Mouse (Mus musculus): ENCODE results near the gene Arxes1. TPM values are rescaled to one million over a fixed set of nuclear protein-coding genes. Genes with fewer than 3 reads are reported as not detected.
"Not testable (repeated sequence)": the region's sequence is repeated elsewhere in the genome, so short reads cannot be mapped to it uniquely, and the experiment has no call there.

Gene Arxes1
- polyA plus RNA-seq, 1 experiment from 2014 or later: 47.7 TPM

DNA sequence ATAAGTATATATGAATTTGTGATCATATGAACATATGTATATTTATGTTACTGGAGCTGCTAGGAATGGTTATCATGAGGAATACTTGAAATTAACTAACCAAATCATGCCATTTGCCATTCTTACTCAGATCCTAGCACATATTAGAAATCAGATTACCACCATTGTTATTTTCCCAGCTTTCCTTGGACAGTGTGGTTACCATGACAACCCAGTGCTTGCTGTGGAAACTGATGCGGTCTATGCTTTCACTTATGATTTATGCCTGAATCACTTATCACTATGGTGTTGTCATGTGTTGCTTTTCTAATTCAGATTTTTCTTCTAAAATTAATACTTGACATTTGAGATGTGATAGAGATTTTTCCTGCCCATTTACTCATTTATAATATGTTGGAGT is 2.8 kb upstream of the Arxes1 start:
- DNase-seq (ENCODE audit: low spot score) (no peak), ATAC-seq (ENCODE audit: insufficient number of reproducible peaks, low FRiP score, low TSS enrichment, low read depth) (no peak)
- 74% methylated on average over 1 of the region's 1 CpGs for WGBS
- no peak overlapping the region for H3K9ac ChIP-seq (ENCODE audit: low read length)
- H3K9me3 ChIP-seq (ENCODE audit: control insufficient read depth, low read length): no peaks in the 10 kb centered on the region
- H3K4me3 ChIP-seq (ENCODE audit: low read depth, low read length): no peak overlapping the region
- H3K4me1 ChIP-seq (ENCODE audit: control insufficient read depth, insufficient read depth, low read length): no peaks in the 10 kb centered on the region
- H3K4me2 ChIP-seq (ENCODE audit: low read depth, severe bottlenecking): no peak overlapping the region
- no peak overlapping the region for H3K27ac ChIP-seq (replicated peaks; ENCODE audit: low read depth, low read length)
- H3K36me3 ChIP-seq (ENCODE audit: control insufficient read depth, insufficient read depth, low read length): no peaks in the 10 kb centered on the region
- H3K27me3 ChIP-seq (ENCODE audit: control insufficient read depth, insufficient read depth, low read length): no peaks in the 10 kb centered on the region

- DNase-seq (ENCODE audit: low spot score): no peak
- Histone ChIP-seq H3K4me2 (ENCODE audit: low read depth, severe bottlenecking) (no peak overlapping the region), H3K27ac (replicated peaks; ENCODE audit: low read depth, low read length) (no peak overlapping the region), H3K27me3 (ENCODE audit: control insufficient read depth, insufficient read depth, low read length) (no peaks in the 10 kb centered on the region), H3K36me3 (ENCODE audit: control insufficient read depth, insufficient read depth, low read length) (no peaks in the 10 kb centered on the region), H3K9ac (ENCODE audit: low read length) (no peak overlapping the region), H3K4me1 (ENCODE audit: control insufficient read depth, insufficient read depth, low read length) (no peaks in the 10 kb centered on the region), H3K9me3 (ENCODE audit: control insufficient read depth, low read length) (no peaks in the 10 kb centered on the region), H3K4me3 (ENCODE audit: low read depth, low read length) (no peak overlapping the region)
- WGBS: 95% methylated on average over 1 of the region's 1 CpGs
- ATAC-seq (ENCODE audit: insufficient number of reproducible peaks, low FRiP score, low TSS enrichment, low read depth): no peak
Measured at GRCm38 (mm10) chrX:136043726-136044125, 10.6 kb downstream of the Arxes1 start.

DNA sequence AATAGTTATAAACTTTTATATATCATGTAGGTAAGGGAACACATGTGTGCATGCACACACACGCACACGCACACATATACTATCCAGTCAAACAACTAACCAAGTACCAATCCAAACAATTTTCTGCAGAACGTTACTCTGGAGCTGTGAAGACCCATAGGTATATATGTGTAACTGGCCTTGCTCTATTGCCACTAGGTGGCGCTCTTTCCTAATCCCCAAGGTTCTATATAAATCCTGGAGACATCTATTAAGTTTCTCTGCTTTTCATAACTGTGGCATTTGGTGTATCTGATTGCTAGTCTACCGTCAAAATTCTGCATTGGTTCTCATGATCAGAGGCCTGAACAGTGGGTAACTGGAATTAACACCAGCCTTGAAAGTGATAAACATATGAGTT is 14.4 kb downstream of the Arxes1 start:
- ATAC-seq (ENCODE audit: insufficient number of reproducible peaks, low FRiP score, low TSS enrichment, low read depth): no peak
- no peak overlapping the region for H3K4me2 ChIP-seq (ENCODE audit: low read depth, severe bottlenecking)
- no peaks in the 10 kb centered on the region for H3K4me1 ChIP-seq (ENCODE audit: control insufficient read depth, insufficient read depth, low read length)
- 15% methylated on average over 5 of the region's 5 CpGs for WGBS
- H3K27ac ChIP-seq (replicated peaks; ENCODE audit: low read depth, low read length): no peak overlapping the region
- no peaks in the 10 kb centered on the region for H3K27me3 ChIP-seq (ENCODE audit: control insufficient read depth, insufficient read depth, low read length)
- peak; percentile 65 for DNase-seq (ENCODE audit: low spot score)
- no peaks in the 10 kb centered on the region for H3K9me3 ChIP-seq (ENCODE audit: control insufficient read depth, low read length)
- no peak overlapping the region for H3K4me3 ChIP-seq (ENCODE audit: low read depth, low read length)
- no peaks in the 10 kb centered on the region for H3K36me3 ChIP-seq (ENCODE audit: control insufficient read depth, insufficient read depth, low read length)
- no peak overlapping the region for H3K9ac ChIP-seq (ENCODE audit: low read length)

GRCm38 (mm10) chrX:136051219-136051618 is 18.1 kb downstream of the Arxes1 start:
- Histone ChIP-seq H3K4me2 (ENCODE audit: low read depth, severe bottlenecking) (no peak overlapping the region), H3K27ac (replicated peaks; ENCODE audit: low read depth, low read length) (no peak overlapping the region), H3K9ac (ENCODE audit: low read length) (no peak overlapping the region), H3K4me3 (ENCODE audit: low read depth, low read length) (no peak overlapping the region), H3K36me3 (ENCODE audit: control insufficient read depth, insufficient read depth, low read length) (no peaks in the 10 kb centered on the region), H3K9me3 (ENCODE audit: control insufficient read depth, low read length) (no peaks in the 10 kb centered on the region), H3K27me3 (ENCODE audit: control insufficient read depth, insufficient read depth, low read length) (no peaks in the 10 kb centered on the region), H3K4me1 (ENCODE audit: control insufficient read depth, insufficient read depth, low read length) (no peaks in the 10 kb centered on the region)
- ATAC-seq (ENCODE audit: insufficient number of reproducible peaks, low FRiP score, low TSS enrichment, low read depth) (no peak), DNase-seq (ENCODE audit: low spot score) (no peak)
- 74% methylated on average over 2 of the region's 2 CpGs for whole genome bisulfite sequencing

DNA sequence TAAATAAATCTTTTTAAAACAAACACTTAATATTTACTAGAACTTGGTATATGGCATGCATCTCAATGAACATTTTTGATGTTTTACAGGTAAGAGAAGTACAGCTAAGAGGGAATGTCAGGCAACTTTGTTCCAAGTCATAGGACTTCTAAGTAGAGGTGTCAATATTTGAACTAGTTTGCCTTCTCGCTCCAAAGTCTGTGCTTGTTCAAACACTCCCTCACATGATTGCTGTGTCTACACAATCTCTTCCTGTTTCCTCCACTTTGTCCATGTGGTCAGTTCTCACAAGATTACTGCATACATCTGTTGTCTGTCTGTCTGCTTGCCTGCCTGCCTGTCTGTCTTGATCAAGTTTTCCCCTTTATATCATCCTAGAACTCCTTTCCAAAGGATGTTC is 27.5 kb downstream of the Arxes1 start:
- Histone ChIP-seq H3K9me3 (ENCODE audit: control insufficient read depth, low read length) (no peaks in the 10 kb centered on the region), H3K4me1 (ENCODE audit: control insufficient read depth, insufficient read depth, low read length) (no peaks in the 10 kb centered on the region), H3K27ac (replicated peaks; ENCODE audit: low read depth, low read length) (no peak overlapping the region), H3K4me3 (ENCODE audit: low read depth, low read length) (no peak overlapping the region), H3K9ac (ENCODE audit: low read length) (no peak overlapping the region), H3K27me3 (ENCODE audit: control insufficient read depth, insufficient read depth, low read length) (no peaks in the 10 kb centered on the region), H3K36me3 (ENCODE audit: control insufficient read depth, insufficient read depth, low read length) (no peaks in the 10 kb centered on the region), H3K4me2 (ENCODE audit: low read depth, severe bottlenecking) (no peak overlapping the region)
- ATAC-seq (ENCODE audit: insufficient number of reproducible peaks, low FRiP score, low TSS enrichment, low read depth) (no peak), DNase-seq (ENCODE audit: low spot score) (no peak)
- 89% methylated on average over 1 of the region's 1 CpGs for WGBS

GRCm38 (mm10) chrX:136067201-136067991 is 34.2 kb downstream of the Arxes1 start:
- peak; percentile 60 for DNase-seq (ENCODE audit: low spot score)
- ATAC-seq (ENCODE audit: insufficient number of reproducible peaks, low FRiP score, low TSS enrichment, low read depth): peak; percentile 71
- H3K9ac ChIP-seq (ENCODE audit: low read length): peak overlapping the region; percentile 22; the same call in 1 of the 2 replicates
- not testable (repeated sequence) for H3K4me1 ChIP-seq (ENCODE audit: control insufficient read depth, insufficient read depth, low read length); H3K36me3 ChIP-seq (ENCODE audit: control insufficient read depth, insufficient read depth, low read length); H3K9me3 ChIP-seq (ENCODE audit: control insufficient read depth, low read length); H3K27ac ChIP-seq (replicated peaks; ENCODE audit: low read depth, low read length); H3K27me3 ChIP-seq (ENCODE audit: control insufficient read depth, insufficient read depth, low read length)
- 14% methylated on average over 13 of the region's 48 CpGs for WGBS
- H3K4me2 ChIP-seq (ENCODE audit: low read depth, severe bottlenecking): peak overlapping the region; percentile 32
- H3K4me3 ChIP-seq (ENCODE audit: low read depth, low read length): peak overlapping the region; percentile 36

DNA sequence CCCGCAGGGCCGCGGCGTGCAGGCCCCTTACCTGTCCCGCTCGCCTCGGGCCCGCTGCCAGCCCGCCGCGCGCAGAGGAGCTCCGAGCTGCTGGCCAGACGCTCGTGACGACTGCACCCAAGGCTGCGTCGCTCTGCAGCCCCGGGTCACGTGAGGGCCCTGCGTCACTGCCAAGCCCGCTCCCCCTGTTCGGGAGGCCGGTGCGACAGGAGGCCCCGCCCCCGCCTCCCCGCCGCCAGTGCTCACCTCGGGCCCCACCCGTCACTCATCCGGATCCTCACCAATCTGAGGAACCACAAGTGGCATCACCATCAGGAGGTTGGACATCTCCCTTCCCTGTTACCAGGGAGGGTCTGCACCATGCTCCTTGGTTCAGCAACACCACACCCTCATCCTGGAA is 34.9 kb downstream of the Arxes1 start, which contains the start of gene Bex2:
Bex2 (minus strand) TSS at position 217 of the 400 bp plus-strand sequence.
- WGBS: no CpG with 5 or more reads among the region's 32 CpGs
- H3K4me3 ChIP-seq (ENCODE audit: low read depth, low read length): peak within 1 kb of the TSS; percentile 36
- H3K4me1 ChIP-seq (ENCODE audit: control insufficient read depth, insufficient read depth, low read length); DNase-seq (ENCODE audit: low spot score); H3K36me3 ChIP-seq (ENCODE audit: control insufficient read depth, insufficient read depth, low read length); H3K27ac ChIP-seq (replicated peaks; ENCODE audit: low read depth, low read length); H3K9me3 ChIP-seq (ENCODE audit: control insufficient read depth, low read length); H3K27me3 ChIP-seq (ENCODE audit: control insufficient read depth, insufficient read depth, low read length): not testable (repeated sequence)
- peak within 1 kb of the TSS; percentile 32 for H3K4me2 ChIP-seq (ENCODE audit: low read depth, severe bottlenecking)
- peak within 1 kb of the TSS; percentile 22; the same call in 1 of the 2 replicates for H3K9ac ChIP-seq (ENCODE audit: low read length)
- peak; percentile 98 for ATAC-seq (ENCODE audit: insufficient number of reproducible peaks, low FRiP score, low TSS enrichment, low read depth)

Measured in limb, embryonic 11.5 days (tissue).